Mouse (Mus musculus) hindbrain, embryonic 12.5 days (tissue): ENCODE results near the gene Gpsm1. TPM values are rescaled to one million over a fixed set of nuclear protein-coding genes. Genes with fewer than 3 reads are reported as not detected.
"Not testable (repeated sequence)": the region's sequence is repeated elsewhere in the genome, so short reads cannot be mapped to it uniquely, and the experiment has no call there.

Experiments used
- ATAC-seq: fragments of 200-750 bp; cut with Nextera tagmentation; 2 replicates; pipeline ENCODE4 v1.8.0; 2017; ENCODE audit warnings: moderate TSS enrichment; ENCODE audit not compliant: low FRiP score
- H3K27ac ChIP-seq: fragments of 300-500 bp; sonication (generic); 2 replicates; pipeline ENCODE4 v1.5.1; 2016; ENCODE audit warnings: mild to moderate bottlenecking
- H3K27me3 ChIP-seq: fragments of 300-500 bp; sonication (generic); 2 replicates; pipeline ENCODE4 v1.6.1; 2016; ENCODE audit warnings: mild to moderate bottlenecking
- H3K36me3 ChIP-seq: fragments of 300-500 bp; sonication (generic); 2 replicates; pipeline ENCODE4 v1.6.1; 2016; ENCODE audit warnings: mild to moderate bottlenecking
- H3K4me1 ChIP-seq: fragments of 300-500 bp; sonication (generic); 2 replicates; pipeline ENCODE4 v1.6.1; 2016
- H3K4me2 ChIP-seq: fragments of 300-500 bp; sonication (generic); replicated peaks from 2 replicates; pipeline ENCODE4 v1.6.1; 2016; ENCODE audit warnings: mild to moderate bottlenecking
- H3K4me3 ChIP-seq: fragments of 300-500 bp; sonication (generic); 2 replicates; pipeline ENCODE4 v1.5.1; 2016; ENCODE audit warnings: mild to moderate bottlenecking
- H3K9ac ChIP-seq: fragments of 300-500 bp; sonication (generic); 2 replicates; pipeline ENCODE4 v1.6.1; 2016; ENCODE audit warnings: mild to moderate bottlenecking, moderate library complexity
- H3K9me3 ChIP-seq: fragments of 300-500 bp; sonication (generic); replicated peaks from 2 replicates; pipeline ENCODE4 v1.6.1; 2016; ENCODE audit warnings: mild to moderate bottlenecking
- WGBS: fragments of 180-500 bp; shearing (Covaris S2); methylation state at CpG from one replicate; pipeline ENCODE4 v1.1.7; 2016; 5-methylcytosine and 5-hydroxymethylcytosine counted together
- polyA plus RNA-seq: library from polyadenylated mRNA; unstranded; fragments of >200 nt; fragmentation: Nextera tagmentation; extraction: Ambion mirVana; gene quantifications from 2 replicates; pipeline ENCODE4 v1.2.1, GENCODE M21; 2016

Gene Gpsm1
- polyA plus RNA-seq, 1 experiment from 2014 or later, result 133 TPM

- WGBS, result 86% methylated on average over 5 of the region's 5 CpGs
- no peaks in the 10 kb centered on the region for H3K27me3 ChIP-seq
Observed at GRCm38 (mm10) chr2:26362991-26363390, 47.7 kb downstream of the Gpsm1 start.

GRCm38 (mm10) chr2:26363481-26363880, 48.2 kb downstream of the Gpsm1 start:
- no peaks in the 10 kb centered on the region for H3K9me3 ChIP-seq
- no peak overlapping the region for H3K4me3 ChIP-seq
- no peaks in the 10 kb centered on the region for H3K4me1 ChIP-seq
- H3K4me2 ChIP-seq, result no peak overlapping the region
- no peak overlapping the region for H3K27ac ChIP-seq
- no peak overlapping the region for H3K9ac ChIP-seq
- ATAC-seq, result no peak
- WGBS, result 87% methylated on average over 5 of the region's 5 CpGs
- no peaks in the 10 kb centered on the region for H3K27me3 ChIP-seq
- H3K36me3 ChIP-seq, result peaks cover 61% of the 10 kb centered on the region

More at GRCm38 (mm10) chr2:26362991-26363390, 47.7 kb downstream of the Gpsm1 start:
- Histone ChIP-seq H3K4me3 (no peak overlapping the region), H3K9ac (no peak overlapping the region), H3K27ac (no peak overlapping the region), H3K9me3 (no peaks in the 10 kb centered on the region), H3K4me1 (no peaks in the 10 kb centered on the region), H3K4me2 (no peak overlapping the region), H3K36me3 (peaks cover 56% of the 10 kb centered on the region)
- no peak for ATAC-seq

DNA sequence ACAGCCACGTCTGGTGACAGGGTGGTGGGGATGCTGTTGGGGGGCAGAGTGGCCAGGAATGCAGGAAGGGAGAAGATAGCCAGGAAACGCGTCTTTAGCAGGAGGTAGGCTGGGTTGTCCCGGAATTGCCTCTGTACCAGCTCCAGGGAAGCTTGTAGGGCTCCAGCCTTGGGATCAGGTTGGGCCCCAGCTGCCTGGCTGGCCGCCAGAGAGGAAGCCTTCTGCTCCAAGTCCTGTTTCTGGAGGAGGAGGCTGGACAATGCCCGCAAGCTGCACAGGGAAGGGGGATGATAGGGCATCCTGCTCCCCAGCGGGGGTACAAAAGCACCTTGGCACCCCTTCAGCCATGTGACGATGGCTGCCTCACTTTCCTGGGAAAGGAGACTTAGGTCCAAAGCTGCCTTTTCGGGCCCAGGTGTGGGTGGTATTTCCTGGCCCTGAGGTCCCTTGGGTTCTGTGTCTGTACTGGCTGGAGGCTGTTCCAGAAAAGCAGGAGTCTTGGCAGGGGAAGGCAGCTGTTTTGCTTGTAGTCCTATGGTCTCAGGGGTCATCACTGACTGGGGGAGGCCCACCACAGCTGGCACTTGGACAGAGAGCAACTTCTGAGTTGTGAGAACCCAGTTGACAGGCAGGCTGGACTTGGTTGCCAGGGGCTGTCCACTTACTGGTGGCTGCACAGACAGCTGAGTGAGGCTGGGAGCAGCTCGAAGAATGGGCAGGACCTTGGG, 49.6 kb downstream of the Gpsm1 start:
- peaks cover 75% of the 10 kb centered on the region for H3K36me3 ChIP-seq
- ATAC-seq, result no peak

DNA sequence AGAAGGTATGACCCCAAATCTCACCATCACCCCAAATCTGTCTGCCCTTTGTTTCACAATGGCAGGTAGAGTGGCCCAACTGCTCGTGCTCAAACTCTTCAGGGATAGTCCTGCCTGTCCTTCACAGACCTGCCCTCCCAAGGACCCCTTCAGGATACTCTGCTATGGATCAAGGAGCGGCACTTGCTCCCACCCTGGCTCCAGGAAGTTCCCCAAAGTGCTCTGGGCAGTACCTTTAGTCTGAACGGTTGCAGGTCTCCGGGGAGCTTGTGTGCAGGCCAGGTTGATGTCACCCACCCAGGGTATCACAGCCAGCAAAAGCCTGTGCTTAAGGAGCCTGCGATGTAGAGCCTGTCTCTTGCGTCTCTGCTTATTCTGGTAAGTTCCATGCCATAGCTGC, 52.6 kb downstream of the Gpsm1 start:
- 89% methylated on average over 6 of the region's 6 CpGs for WGBS
- no peak for ATAC-seq
- Histone ChIP-seq H3K9ac (no peak overlapping the region), H3K4me3 (no peak overlapping the region), H3K9me3 (no peaks in the 10 kb centered on the region), H3K4me1 (no peaks in the 10 kb centered on the region), H3K27ac (no peak overlapping the region), H3K27me3 (no peaks in the 10 kb centered on the region), H3K36me3 (peaks cover 94% of the 10 kb centered on the region), H3K4me2 (no peak overlapping the region)

More for the DNA sequence above, 49.6 kb downstream of the Gpsm1 start:
- 86% methylated on average over 10 of the region's 10 CpGs for WGBS
- Histone ChIP-seq H3K4me1 (no peaks in the 10 kb centered on the region), H3K9me3 (no peaks in the 10 kb centered on the region), H3K27me3 (no peaks in the 10 kb centered on the region), H3K27ac (no peak overlapping the region), H3K4me3 (no peak overlapping the region), H3K4me2 (no peak overlapping the region), H3K9ac (no peak overlapping the region)

DNA sequence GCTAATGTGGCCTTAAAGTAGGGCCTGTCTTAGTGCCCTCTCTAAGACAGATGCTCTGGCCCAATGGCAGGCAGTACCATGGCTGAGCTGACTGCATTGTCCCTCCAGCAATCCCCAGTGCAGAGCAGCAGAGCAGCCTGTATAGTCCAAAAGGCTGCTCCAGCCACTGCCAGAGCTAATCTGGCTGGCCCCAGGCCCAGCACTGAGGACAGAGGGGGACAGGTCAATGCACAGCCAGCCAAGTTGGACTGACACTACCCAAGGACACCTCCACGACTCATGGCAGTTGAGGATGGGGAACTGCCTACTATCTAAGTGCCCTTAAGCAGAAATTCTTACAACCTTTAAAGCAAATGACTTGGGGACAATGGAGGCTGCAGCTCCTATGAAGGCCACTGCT, 53.3 kb downstream of the Gpsm1 start:
- Histone ChIP-seq H3K9ac (no peak overlapping the region), H3K4me2 (no peak overlapping the region), H3K27me3 (no peaks in the 10 kb centered on the region), H3K36me3 (peaks cover 94% of the 10 kb centered on the region), H3K4me3 (no peak overlapping the region), H3K27ac (no peak overlapping the region), H3K4me1 (no peaks in the 10 kb centered on the region), H3K9me3 (no peaks in the 10 kb centered on the region)
- 84% methylated on average over 1 of the region's 1 CpGs for WGBS
- no peak for ATAC-seq

DNA sequence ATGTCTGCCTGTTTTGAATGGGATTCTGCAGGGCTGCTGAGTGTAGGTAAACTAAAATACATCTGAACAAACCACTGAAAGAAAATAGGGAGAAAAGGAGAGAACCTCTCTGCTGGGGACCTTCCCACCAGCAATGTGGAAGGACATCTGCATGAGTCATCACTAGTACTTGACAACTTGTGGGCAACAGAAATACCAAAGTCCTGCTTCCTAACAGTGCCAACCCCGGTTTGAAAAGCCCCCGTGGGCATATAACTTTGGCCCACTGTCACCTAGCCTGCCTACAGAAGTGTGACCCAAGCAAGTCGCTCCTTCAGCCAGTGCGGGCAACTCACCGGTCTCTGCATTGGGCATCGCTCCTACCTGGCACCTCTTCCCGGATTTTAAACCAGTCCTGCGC, 57.1 kb downstream of the Gpsm1 start:
- no peaks in the 10 kb centered on the region for H3K9me3 ChIP-seq
- H3K9ac ChIP-seq, result no peak overlapping the region
- no peak overlapping the region for H3K27ac ChIP-seq
- no peak overlapping the region for H3K4me3 ChIP-seq
- H3K4me1 ChIP-seq, result no peaks in the 10 kb centered on the region
- no peak overlapping the region for H3K4me2 ChIP-seq
- WGBS, result 94% methylated on average over 8 of the region's 8 CpGs
- ATAC-seq, result no peak
- H3K27me3 ChIP-seq, result no peaks in the 10 kb centered on the region
- peaks cover 96% of the 10 kb centered on the region for H3K36me3 ChIP-seq

DNA sequence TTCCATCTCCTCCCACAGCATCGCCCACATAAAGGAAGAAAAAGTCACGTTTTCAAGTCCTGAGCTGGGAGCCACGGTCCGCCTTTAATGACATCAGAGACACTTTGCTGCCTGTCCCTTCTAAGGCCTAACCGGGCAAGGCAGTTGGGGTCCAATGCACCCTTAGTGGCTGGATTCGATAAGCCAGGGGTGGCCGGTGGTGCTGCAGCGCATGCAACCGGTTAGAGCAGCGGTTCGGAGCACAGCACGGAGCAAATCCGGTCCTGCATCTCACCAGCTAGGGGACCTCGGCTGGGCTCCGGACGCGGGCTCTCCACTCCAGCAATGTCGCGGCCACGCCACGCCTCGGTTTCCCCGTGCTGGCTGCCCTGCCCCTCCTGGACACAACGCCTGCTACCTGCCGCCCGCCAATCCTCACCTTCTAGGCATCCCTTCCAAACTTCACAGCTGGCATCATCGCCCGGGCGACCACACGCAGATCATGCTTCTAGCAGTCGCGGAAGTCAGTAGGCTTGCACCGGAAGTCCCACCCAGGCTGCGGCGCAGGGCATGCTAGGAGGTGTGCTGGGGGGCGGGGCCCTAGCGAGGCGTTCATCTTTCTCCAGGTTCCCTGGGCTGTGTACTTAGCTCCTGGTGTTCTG, 64.9 kb downstream of the Gpsm1 start, which contains the start of gene Snapc4:
Snapc4 (minus strand) TSS at position 523 of the 641 bp plus-strand sequence.
- under 1% methylated on average over 38 of the region's 38 CpGs for WGBS
- peak; percentile 94 for ATAC-seq
- peak within 1 kb of the TSS; percentile 83 for H3K9ac ChIP-seq
- H3K36me3 ChIP-seq, result peaks cover 62% of the 10 kb centered on the region
- peak within 1 kb of the TSS; percentile 66; the same call in 1 of the 2 replicates for H3K27ac ChIP-seq
- H3K4me3 ChIP-seq, result peak within 1 kb of the TSS; percentile 84
- no peaks in the 10 kb centered on the region for H3K9me3 ChIP-seq
- H3K27me3 ChIP-seq, result no peaks in the 10 kb centered on the region
- H3K4me2 ChIP-seq, result peak within 1 kb of the TSS; percentile 98
- H3K4me1 ChIP-seq, result peaks cover 14% of the 10 kb centered on the region

DNA sequence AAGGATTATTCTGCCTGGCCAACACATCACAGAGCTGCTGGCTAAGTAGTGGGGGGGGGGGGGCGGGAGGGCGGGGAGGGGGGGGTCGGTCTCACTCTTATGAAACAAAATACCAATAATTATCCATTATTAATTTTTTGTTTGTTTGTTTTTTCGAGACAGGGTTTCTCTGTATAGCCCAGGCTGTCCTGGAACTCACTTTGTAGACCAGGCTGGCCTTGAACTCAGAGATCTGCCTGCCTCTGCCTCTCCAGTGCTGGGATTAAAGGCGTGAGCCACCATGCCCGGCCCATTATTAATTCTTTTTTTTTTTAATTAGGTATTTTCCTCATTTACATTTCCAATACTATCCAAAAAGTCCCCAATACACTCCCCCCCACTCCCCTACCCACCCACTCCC, 65.6 kb downstream of the Gpsm1 start:
- Histone ChIP-seq H3K9ac (peak overlapping the region; percentile 83), H3K36me3 (peaks cover 62% of the 10 kb centered on the region), H3K27ac (peak overlapping the region; percentile 66; the same call in 1 of the 2 replicates), H3K4me3 (peak overlapping the region; percentile 84), H3K4me1 (peaks cover 14% of the 10 kb centered on the region), H3K4me2 (peak overlapping the region; percentile 98)
- ATAC-seq, H3K9me3 ChIP-seq, H3K27me3 ChIP-seq: not testable (repeated sequence)
- WGBS, result 32% methylated on average over 6 of the region's 6 CpGs

- H3K9ac ChIP-seq, result no peak overlapping the region
- H3K36me3 ChIP-seq, result peaks cover 75% of the 10 kb centered on the region
- H3K9me3 ChIP-seq, result no peaks in the 10 kb centered on the region
- peaks cover 22% of the 10 kb centered on the region for H3K4me1 ChIP-seq
- no peaks in the 10 kb centered on the region for H3K27me3 ChIP-seq
- ATAC-seq, result no peak
- H3K27ac ChIP-seq, result no peak overlapping the region
- peak overlapping the region; percentile 75 for H3K4me3 ChIP-seq
- WGBS, result 95% methylated on average over 3 of the region's 3 CpGs
- peak overlapping the region; percentile 96; the same call in 1 of the 2 replicates for H3K4me2 ChIP-seq
Observed at GRCm38 (mm10) chr2:26387713-26388112, 72.4 kb downstream of the Gpsm1 start.

DNA sequence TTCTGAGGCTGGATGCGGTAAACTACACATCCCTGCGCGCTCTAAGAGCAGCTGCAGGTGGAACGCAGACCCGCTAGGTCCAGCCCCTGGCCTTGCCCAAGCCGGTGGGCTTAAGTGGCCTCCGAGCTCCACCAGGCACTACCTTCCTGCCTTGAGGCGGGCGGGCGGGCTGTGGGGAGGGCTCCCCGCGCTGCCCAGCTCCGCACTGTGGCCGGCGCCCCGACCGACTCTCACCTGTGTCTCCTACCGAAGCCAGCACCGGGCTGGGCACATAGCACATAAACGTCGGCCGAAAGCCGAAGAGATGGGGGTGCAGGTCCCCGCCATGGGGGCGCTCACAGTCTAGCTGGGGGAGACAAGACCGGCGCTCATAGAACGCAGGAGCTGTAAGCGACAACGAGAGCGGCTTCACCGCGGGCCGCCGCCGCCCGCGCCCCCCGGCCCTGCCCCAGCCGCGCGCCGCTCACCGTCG, 73.4 kb downstream of the Gpsm1 start:
- Histone ChIP-seq H3K27ac (peak overlapping the region; percentile 64), H3K4me3 (peak overlapping the region; percentile 75), H3K4me2 (peak overlapping the region; percentile 96), H3K4me1 (peaks cover 22% of the 10 kb centered on the region), H3K9ac (peak overlapping the region; percentile 92), H3K36me3 (peaks cover 75% of the 10 kb centered on the region), H3K27me3 (no peaks in the 10 kb centered on the region), H3K9me3 (no peaks in the 10 kb centered on the region)
- under 1% methylated on average over 45 of the region's 45 CpGs for WGBS
- peak; percentile 70 for ATAC-seq

DNA sequence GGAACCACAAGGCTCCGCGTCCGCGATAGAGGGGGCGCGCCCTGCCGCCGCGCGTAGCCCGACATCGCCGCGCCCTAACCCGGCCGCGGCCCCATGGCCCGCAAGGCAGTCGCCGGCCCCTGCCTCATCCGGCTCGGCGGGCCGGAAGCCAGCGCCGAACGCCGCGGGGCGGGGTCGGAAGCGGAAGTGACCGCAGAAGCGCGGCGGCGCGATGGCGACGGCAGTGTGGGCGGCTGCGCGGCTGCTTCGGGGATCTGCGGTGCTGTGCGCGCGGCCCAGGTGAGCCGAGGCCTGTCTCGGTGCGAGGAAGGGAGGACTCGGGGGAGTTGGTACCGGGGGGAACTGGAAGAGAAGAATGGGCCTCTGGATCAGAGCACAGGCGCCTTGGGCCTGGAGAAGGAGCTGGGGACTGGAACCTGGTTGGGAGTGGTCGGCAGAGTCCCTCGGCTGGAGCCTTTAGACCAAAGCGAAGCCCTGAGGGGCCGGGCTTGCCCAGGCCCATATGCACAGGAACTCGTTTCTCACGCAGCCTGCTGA, 73.9 kb downstream of the Gpsm1 start, which contains the start of the genes Entr1 and Pmpca:
Entr1 (minus strand) TSS at position 163 of the 537 bp plus-strand sequence.
Pmpca (plus strand) TSS at position 186 of the 537 bp plus-strand sequence.
- peaks cover 75% of the 10 kb centered on the region for H3K36me3 ChIP-seq
- H3K27ac ChIP-seq, result peak within 1 kb of the TSS; percentile 64
- H3K9me3 ChIP-seq, result no peaks in the 10 kb centered on the region
- peak within 1 kb of the TSS; percentile 75 for H3K4me3 ChIP-seq
- peak within 1 kb of the TSS; percentile 96 for H3K4me2 ChIP-seq
- H3K27me3 ChIP-seq, result no peaks in the 10 kb centered on the region
- WGBS, result under 1% methylated on average over 57 of the region's 60 CpGs
- H3K9ac ChIP-seq, result peak within 1 kb of the TSS; percentile 92
- peaks cover 22% of the 10 kb centered on the region for H3K4me1 ChIP-seq
- peak; percentile 92 for ATAC-seq

DNA sequence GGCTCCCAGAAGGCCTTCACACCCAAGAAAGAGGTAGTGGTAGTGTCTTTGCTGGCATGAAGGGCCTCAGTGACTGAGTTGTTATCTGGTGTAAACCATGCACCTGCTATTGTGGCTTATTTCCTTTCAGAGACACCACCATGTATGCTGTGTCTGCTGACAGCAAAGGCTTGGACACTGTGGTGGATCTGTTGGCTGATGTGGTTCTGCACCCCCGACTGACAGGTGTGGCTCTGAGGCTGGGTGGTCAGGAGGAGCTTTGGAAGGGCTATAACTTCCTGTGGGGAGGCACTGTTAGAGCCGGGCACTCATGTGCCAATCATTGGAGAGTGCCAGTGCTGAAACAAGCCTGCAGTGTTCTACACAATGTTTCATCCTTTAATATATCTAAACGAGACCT, 75.6 kb downstream of the Gpsm1 start:
- Histone ChIP-seq H3K27ac (no peak overlapping the region), H3K9me3 (no peaks in the 10 kb centered on the region), H3K36me3 (peaks cover 75% of the 10 kb centered on the region), H3K9ac (no peak overlapping the region; the same call in 1 of the 2 replicates), H3K4me1 (peaks cover 22% of the 10 kb centered on the region), H3K4me2 (no peak overlapping the region), H3K27me3 (no peaks in the 10 kb centered on the region), H3K4me3 (no peak overlapping the region)
- WGBS, result 91% methylated on average over 3 of the region's 3 CpGs
- no peak for ATAC-seq
